8 mouse cellular contexts compared by ENCODE assay signal in the genomic region with DNA sequence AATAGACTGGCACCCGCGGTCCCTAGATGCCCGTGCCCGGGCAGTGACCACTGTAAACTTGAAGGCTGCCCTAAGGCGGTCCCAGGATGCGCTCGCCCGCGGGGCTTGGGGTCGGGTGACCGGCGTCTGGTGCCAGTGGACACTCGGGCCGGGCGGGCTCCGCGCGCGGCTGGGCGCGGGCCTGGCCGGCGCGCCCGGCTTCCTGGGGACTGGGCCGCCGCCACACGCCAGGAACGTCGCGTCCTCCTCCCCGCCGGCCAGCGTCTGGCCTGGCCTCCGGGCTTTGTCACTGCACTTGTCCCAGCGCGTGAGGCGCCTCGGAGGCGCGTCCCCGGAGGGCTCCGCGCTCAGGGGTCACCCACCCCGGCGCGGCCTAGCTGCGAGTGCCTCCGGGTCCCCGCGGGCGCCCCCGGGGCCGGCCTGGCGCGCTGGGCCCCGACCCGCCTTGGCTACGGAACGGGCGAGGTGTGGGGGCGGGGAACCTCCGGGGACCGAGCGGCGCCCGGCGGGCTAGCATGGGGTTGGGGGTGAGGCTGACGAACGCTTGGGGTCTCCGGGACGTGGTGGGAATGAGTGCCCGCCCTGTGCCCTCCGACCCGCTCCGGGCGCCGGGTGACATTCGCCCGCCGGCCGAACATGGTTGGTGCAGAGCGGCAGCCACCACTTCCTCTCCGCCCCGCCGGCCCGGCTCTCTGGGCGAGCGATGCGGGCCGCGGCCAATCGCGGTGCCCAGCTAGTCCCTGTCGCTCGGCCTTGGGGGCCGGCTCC. TPM values are rescaled to one million over a fixed set of nuclear protein-coding genes. Genes with fewer than 3 reads are reported as not detected.
A peak's percentile ranks its signal among the peaks of the same experiment; 100 is the strongest.
DNase-seq lines count a peak whose midpoint lies in the region; ATAC-seq and TF ChIP-seq lines count a peak whose summit lies in the region.

No protein-coding gene starts in this region.

- intact Hi-C loops in heart, postnatal 25 days (cut with DNase I), result loop anchor here (2.0 to 5.0 kb wide), 3 partner anchors 18 to 194 kb away; no protein-coding TSS in a partner anchor

- TF ChIP-seq POLR2A in CH12.LX (IDR thresholded peaks at IDR 0.05; ENCODE audit: low read depth, low read length), result 0 out of 2 replicates have a peak, but pooled peaks have one; percentile 41

- H3K4me3 ChIP-seq in CH12.LX (replicated peaks in 1 of 3; ENCODE audit: low read depth in 2 of 3, low read length in 2 of 3, poor library complexity in 1 of 3), result peak overlapping the region; percentile 69 to 96 (median 96)
- H3K4me3 ChIP-seq in forebrain, embryonic 15.5 days, result peak overlapping the region; percentile 95
- peak overlapping the region; percentile 78 for H3K4me3 ChIP-seq in layer of hippocampus, adult 2 months
- H3K4me3 ChIP-seq in lung, embryonic 14.5 days (ENCODE audit: low read depth, low read length), result peak overlapping the region; percentile 94
- H3K4me3 ChIP-seq in neural tube, embryonic 15.5 days (replicated peaks), result peak overlapping the region; percentile 80

- no peak for TF ChIP-seq CTCF in CH12.LX (conservative IDR thresholded peaks at IDR 0.05 in 1 of 2, IDR thresholded peaks at IDR 0.05 in 1 of 2; ENCODE audit: low read depth in 2 of 2, low read length in 2 of 2)
- TF ChIP-seq CTCF in layer of hippocampus, adult 2 months (conservative IDR thresholded peaks at IDR 0.05), result peak; percentile 30
- TF ChIP-seq CTCF in lung, embryonic 14.5 days (IDR thresholded peaks at IDR 0.05; ENCODE audit: low read depth), result no peak

- H3K9me3 ChIP-seq in CH12.LX (replicated peaks; ENCODE audit: low read length), result peaks cover 12% of the 10 kb centered on the region
- no peaks in the 10 kb centered on the region for H3K9me3 ChIP-seq in forebrain, embryonic 15.5 days
- no peaks in the 10 kb centered on the region; the same call in 1 of the 2 replicates for H3K9me3 ChIP-seq in lung, embryonic 14.5 days (ENCODE audit: low read depth, low read length)
- H3K9me3 ChIP-seq in neural tube, embryonic 15.5 days (replicated peaks), result no peaks in the 10 kb centered on the region; the same call in 1 of the 2 replicates

- peak overlapping the region; percentile 91 for H3K27ac ChIP-seq in CH12.LX (ENCODE audit: insufficient read depth, low read depth)
- peak overlapping the region; percentile 87 for H3K27ac ChIP-seq in forebrain, embryonic 15.5 days (replicated peaks)
- H3K27ac ChIP-seq in layer of hippocampus, adult 2 months, result peak overlapping the region; percentile 98
- H3K27ac ChIP-seq in lung, embryonic 14.5 days (ENCODE audit: low read depth), result peak overlapping the region; percentile 92
- peak overlapping the region; percentile 90 for H3K27ac ChIP-seq in neural tube, embryonic 15.5 days (replicated peaks)

- TF ChIP-seq EP300 in CH12.LX (IDR thresholded peaks at IDR 0.05; ENCODE audit: low read length), result no peak

- H3K79me2 ChIP-seq in CH12.LX (replicated peaks; ENCODE audit: control insufficient read depth, extremely low read depth, insufficient read depth, poor library complexity, severe bottlenecking), result peaks cover 70% of the 10 kb centered on the region

- under 1% methylated on average over 97 of the region's 97 CpGs for WGBS in forebrain, embryonic 15.5 days
- WGBS in lung, embryonic 14.5 days, result under 1% methylated on average over 96 of the region's 97 CpGs
- under 1% methylated on average over 95 of the region's 97 CpGs for WGBS in neural tube, embryonic 15.5 days

- peaks cover 3 to 22% of the 10 kb centered on the region in 2 experiments for H3K36me3 ChIP-seq in CH12.LX (replicated peaks in 1 of 2; ENCODE audit: control insufficient read depth in 1 of 2, insufficient read depth in 1 of 2, low read length in 1 of 2)
- H3K36me3 ChIP-seq in forebrain, embryonic 15.5 days, result no peaks in the 10 kb centered on the region
- no peaks in the 10 kb centered on the region for H3K36me3 ChIP-seq in lung, embryonic 14.5 days (ENCODE audit: insufficient read depth)
- no peaks in the 10 kb centered on the region for H3K36me3 ChIP-seq in neural tube, embryonic 15.5 days

- no peak for TF ChIP-seq RAD21 in CH12.LX (IDR thresholded peaks at IDR 0.05; ENCODE audit: low read depth, low read length)

- H3K9ac ChIP-seq in CH12.LX (ENCODE audit: insufficient read depth, low read depth), result peak overlapping the region; percentile 96
- peak overlapping the region; percentile 94 for H3K9ac ChIP-seq in forebrain, embryonic 15.5 days (replicated peaks)
- H3K9ac ChIP-seq in lung, embryonic 14.5 days, result peak overlapping the region; percentile 97
- peak overlapping the region; percentile 96 for H3K9ac ChIP-seq in neural tube, embryonic 15.5 days (replicated peaks)

- ATAC-seq in cerebellum, adult (ENCODE audit: insufficient number of reproducible peaks, low FRiP score, low TSS enrichment), result peak; percentile 51
- peak; percentile 80 for ATAC-seq in forebrain, embryonic 15.5 days (replicated peaks)
- ATAC-seq in lung, embryonic 14.5 days (ENCODE audit: insufficient read depth), result peak; percentile 72
- ATAC-seq in neural tube, embryonic 15.5 days (ENCODE audit: low FRiP score), result peak; percentile 72

- dilution Hi-C loops in CH12.LX (cut with MboI; ENCODE audit: extremely low pct_ligation_motif_present, extremely low pct_unique_long_range_greater_than_20kb, low sequenced_read_pairs), result no loop called here

- in situ Hi-C loops in CH12.LX (cut with MboI; ENCODE audit: low pct_ligation_motif_present, low pct_unique_long_range_greater_than_20kb, low sequenced_read_pairs), result no loop called here

- H3K27me3 ChIP-seq in CH12.LX (replicated peaks), result no peaks in the 10 kb centered on the region
- H3K27me3 ChIP-seq in forebrain, embryonic 15.5 days, result no peaks in the 10 kb centered on the region
- no peaks in the 10 kb centered on the region for H3K27me3 ChIP-seq in lung, embryonic 14.5 days (ENCODE audit: insufficient read depth, low read length)
- H3K27me3 ChIP-seq in neural tube, embryonic 15.5 days (replicated peaks), result no peaks in the 10 kb centered on the region

- no peak for DNase-seq in CH12.LX (ENCODE audit: extremely low read depth)
- DNase-seq in heart, postnatal 25 days (ENCODE audit: low spot score), result peak; percentile 56
- DNase-seq in layer of hippocampus, adult 2 months (ENCODE audit: low spot score in 2 of 2), result peak; percentile 36 to 58
- DNase-seq in lung, embryonic 14.5 days, result peak; percentile 75
- DNase-seq in testis, postnatal 10 days (ENCODE audit: low spot score), result peak; percentile 82

- H3K4me2 ChIP-seq in CH12.LX (ENCODE audit: insufficient read depth, low read depth, poor library complexity, severe bottlenecking), result peak overlapping the region; percentile 77; the same call in 1 of the 2 replicates
- peak overlapping the region; percentile 83 for H3K4me2 ChIP-seq in forebrain, embryonic 15.5 days (replicated peaks)
- peak overlapping the region; percentile 83 for H3K4me2 ChIP-seq in lung, embryonic 14.5 days
- peak overlapping the region; percentile 86 for H3K4me2 ChIP-seq in neural tube, embryonic 15.5 days

- peaks cover 4 to 32% of the 10 kb centered on the region in 2 experiments; a peak in 3 of 4 replicates for H3K4me1 ChIP-seq in CH12.LX (ENCODE audit: control insufficient read depth in 1 of 2, insufficient read depth in 2 of 2)
- peaks cover 14% of the 10 kb centered on the region for H3K4me1 ChIP-seq in forebrain, embryonic 15.5 days
- H3K4me1 ChIP-seq in lung, embryonic 14.5 days (ENCODE audit: insufficient read depth), result peaks cover 13% of the 10 kb centered on the region; the same call in 1 of the 2 replicates
- H3K4me1 ChIP-seq in neural tube, embryonic 15.5 days, result peaks cover 25% of the 10 kb centered on the region

TF ChIP-seq in CH12.LX, 34 proteins besides CTCF, POLR2A, EP300 and RAD21:
- TF ChIP-seq NRF1 (IDR thresholded peaks at IDR 0.05; ENCODE audit: low read depth, low read length), result no peak
- no peak for TF ChIP-seq TBP (conservative IDR thresholded peaks at IDR 0.05; ENCODE audit: low read depth, low read length)
- 0 out of 2 replicates have a peak, but pooled peaks have one; percentile 7 for TF ChIP-seq IRF4 (IDR thresholded peaks at IDR 0.05; ENCODE audit: low read depth, low read length)
- no peak for TF ChIP-seq HCFC1 (IDR thresholded peaks at IDR 0.05; ENCODE audit: low read depth, low read length)
- peak; percentile 96 for TF ChIP-seq UBTF (IDR thresholded peaks at IDR 0.05; ENCODE audit: low read depth, low read length)
- TF ChIP-seq NELFE (IDR thresholded peaks at IDR 0.05; ENCODE audit: low read depth, low read length), result 0 out of 2 replicates have a peak, but pooled peaks have one; percentile 36
- TF ChIP-seq BHLHE40 (IDR thresholded peaks at IDR 0.05; ENCODE audit: low read depth, low read length), result no peak
- TF ChIP-seq TCF12 (IDR thresholded peaks at IDR 0.05; ENCODE audit: low read depth, low read length), result peak; percentile 69
- TF ChIP-seq MAFK (IDR thresholded peaks at IDR 0.05; ENCODE audit: insufficient replicate concordance, low read length), result no peak
- no peak for TF ChIP-seq MAX (IDR thresholded peaks at IDR 0.05; ENCODE audit: low read length)
- TF ChIP-seq CHD2 (IDR thresholded peaks at IDR 0.05; ENCODE audit: low read length), result peak; percentile 60
- peak; percentile 83; the same call in 1 of the 2 replicates for TF ChIP-seq CHD1 (IDR thresholded peaks at IDR 0.05; ENCODE audit: low read depth, low read length)
- TF ChIP-seq MEF2A (IDR thresholded peaks at IDR 0.05; ENCODE audit: borderline replicate concordance, low read depth, low read length), result 0 out of 2 replicates have a peak, but pooled peaks have one; percentile 19
- peak; percentile 41; the same call in 1 of the 2 replicates for TF ChIP-seq SIN3A (IDR thresholded peaks at IDR 0.05; ENCODE audit: low read length)
- TF ChIP-seq ZC3H11A (IDR thresholded peaks at IDR 0.05; ENCODE audit: low read depth, low read length), result no peak
- TF ChIP-seq ZKSCAN1 (IDR thresholded peaks at IDR 0.05; ENCODE audit: borderline replicate concordance, low read depth, low read length), result no peak

RNA-seq across cellular contexts. Expression of a gene that starts 1.2 kb away (rescaled TPM):
- total RNA-seq in CH12.LX (2012; rRNA removed) (9.1 and 10.2 TPM in 2 replicates), CH12.LX (2014; rRNA removed) (5.7 and 7.1 TPM in 2 replicates)
- 37.4 and 47.3 TPM in 2 replicates for polyA plus RNA-seq in CH12.LX (2012; ENCODE audit: insufficient read length, low read depth)
- polyA plus RNA-seq in forebrain, embryonic 15.5 days (2015; fragmentation: Nextera tagmentation; extraction: Ambion mirVana), result 7.2 and 9.6 TPM in 2 replicates
- 10 to 100 TPM; 40.4 to 45.4 TPM for total RNA-seq in heart, postnatal 25 days (2021)
- 10 to 100 TPM; 54.6 to 62.0 TPM for total RNA-seq in layer of hippocampus, adult 2 months (2021)
- polyA plus RNA-seq in lung, embryonic 14.5 days (2014; fragmentation: Nextera tagmentation; extraction: Ambion mirVana), result 16.8 and 23.7 TPM in 2 replicates
- 10.2 and 18.6 TPM in 2 replicates for polyA plus RNA-seq in neural tube, embryonic 15.5 days (2015; fragmentation: Nextera tagmentation; extraction: Ambion mirVana)
